Mouse (Mus musculus): Measurements from ENCODE around the gene Hnrnpl. TPM values are rescaled to one million over a fixed set of nuclear protein-coding genes. Genes with fewer than 3 reads are reported as not detected.

Gene Hnrnpl
- polyA plus RNA-seq, 2 experiments: 83.1 to 138 TPM

- Histone ChIP-seq H3K27me3 (ENCODE audit: control insufficient read depth, insufficient read depth, low read length) (no peaks in the 10 kb centered on the region), H3K4me3 (ENCODE audit: insufficient read depth in 1 of 2, low read depth in 2 of 2, low read length in 2 of 2) (peak overlapping the region; percentile 67 to 77), H3K4me1 (replicated peaks; ENCODE audit: control insufficient read depth in 2 of 2, insufficient read depth in 2 of 2, low read length in 1 of 2) (peaks cover 24 to 31% of the 10 kb centered on the region in 2 experiments), H3K9me3 (ENCODE audit: control insufficient read depth, low read length) (no peaks in the 10 kb centered on the region), H3K9ac (replicated peaks) (peak overlapping the region; percentile 76), H3K4me2 (ENCODE audit: low read depth) (peak overlapping the region; percentile 96), H3K27ac (peak overlapping the region; percentile 80), H3K36me3 (replicated peaks; ENCODE audit: control insufficient read depth, insufficient read depth, low read depth) (peaks cover 21% of the 10 kb centered on the region)
- DNase-seq (ENCODE audit: low read depth in 3 of 3, low spot score in 3 of 3) (peak; percentile 74 to 78 (median 75)), ATAC-seq (ENCODE audit: insufficient read depth) (peak; percentile 60)
- TF ChIP-seq CTCF (IDR thresholded peaks at IDR 0.05; ENCODE audit: low read depth) (no peak), EP300 (IDR thresholded peaks at IDR 0.05; ENCODE audit: low read depth) (no peak; the same call in 1 of the 2 replicates)
- under 1% methylated on average over 28 of the region's 32 CpGs for WGBS (ENCODE audit: insufficient replicate concordance)
These were observed 634 bp downstream of the Hnrnpl start for GRCm38 (mm10) chr7:28808957-28809393.

GRCm38 (mm10) chr7:28809401-28810089 lies 1.2 kb downstream of the Hnrnpl start:
- DNase-seq (ENCODE audit: low read depth in 3 of 3, low spot score in 3 of 3) (peak in 1 of 3 experiments; percentile 59), ATAC-seq (ENCODE audit: insufficient read depth) (peak; percentile 40; the same call in 1 of the 2 replicates)

GRCm38 (mm10) chr7:28810107-28811066 lies 2.0 kb downstream of the Hnrnpl start:
- H3K4me1 ChIP-seq (replicated peaks; ENCODE audit: control insufficient read depth in 2 of 2, insufficient read depth in 2 of 2, low read length in 1 of 2): peaks cover 23 to 28% of the 10 kb centered on the region in 2 experiments
- peak overlapping the region; percentile 86 for H3K9ac ChIP-seq (replicated peaks)
- ATAC-seq (ENCODE audit: insufficient read depth) (peak; percentile 86), DNase-seq (ENCODE audit: low read depth in 3 of 3, low spot score in 3 of 3) (peak; percentile 99)
- no peaks in the 10 kb centered on the region for H3K9me3 ChIP-seq (ENCODE audit: control insufficient read depth, low read length)
- H3K4me2 ChIP-seq (ENCODE audit: low read depth): peak overlapping the region; percentile 99
- WGBS (ENCODE audit: insufficient replicate concordance): under 1% methylated on average over 70 of the region's 70 CpGs
- peaks cover 36% of the 10 kb centered on the region for H3K36me3 ChIP-seq (replicated peaks; ENCODE audit: control insufficient read depth, insufficient read depth, low read depth)
- H3K27ac ChIP-seq: peak overlapping the region; percentile 80
- peak overlapping the region; percentile 90 to 96 for H3K4me3 ChIP-seq (ENCODE audit: insufficient read depth in 1 of 2, low read depth in 2 of 2, low read length in 2 of 2)
- TF ChIP-seq EP300 (IDR thresholded peaks at IDR 0.05; ENCODE audit: low read depth) (peak; percentile 53), CTCF (IDR thresholded peaks at IDR 0.05; ENCODE audit: low read depth) (peak; percentile 58)
- no peaks in the 10 kb centered on the region for H3K27me3 ChIP-seq (ENCODE audit: control insufficient read depth, insufficient read depth, low read length)

More at GRCm38 (mm10) chr7:28809401-28810089, 1.2 kb downstream of the Hnrnpl start:
- H3K27ac ChIP-seq: peak overlapping the region; percentile 80
- peak overlapping the region; percentile 76 for H3K9ac ChIP-seq (replicated peaks)
- H3K4me3 ChIP-seq (ENCODE audit: insufficient read depth in 1 of 2, low read depth in 2 of 2, low read length in 2 of 2): peak overlapping the region; percentile 67 to 77
- TF ChIP-seq CTCF (IDR thresholded peaks at IDR 0.05; ENCODE audit: low read depth): 0 out of 2 replicates have a peak, but pooled peaks have one; percentile 20
- TF ChIP-seq EP300 (IDR thresholded peaks at IDR 0.05; ENCODE audit: low read depth): no peak; the same call in 1 of the 2 replicates
- under 1% methylated on average over 35 of the region's 35 CpGs for WGBS (ENCODE audit: insufficient replicate concordance)
- no peaks in the 10 kb centered on the region for H3K27me3 ChIP-seq (ENCODE audit: control insufficient read depth, insufficient read depth, low read length)
- H3K9me3 ChIP-seq (ENCODE audit: control insufficient read depth, low read length): no peaks in the 10 kb centered on the region
- H3K4me1 ChIP-seq (replicated peaks; ENCODE audit: control insufficient read depth in 2 of 2, insufficient read depth in 2 of 2, low read length in 1 of 2): peaks cover 23 to 28% of the 10 kb centered on the region in 2 experiments
- H3K36me3 ChIP-seq (replicated peaks; ENCODE audit: control insufficient read depth, insufficient read depth, low read depth): peaks cover 27% of the 10 kb centered on the region
- H3K4me2 ChIP-seq (ENCODE audit: low read depth): peak overlapping the region; percentile 96

DNA sequence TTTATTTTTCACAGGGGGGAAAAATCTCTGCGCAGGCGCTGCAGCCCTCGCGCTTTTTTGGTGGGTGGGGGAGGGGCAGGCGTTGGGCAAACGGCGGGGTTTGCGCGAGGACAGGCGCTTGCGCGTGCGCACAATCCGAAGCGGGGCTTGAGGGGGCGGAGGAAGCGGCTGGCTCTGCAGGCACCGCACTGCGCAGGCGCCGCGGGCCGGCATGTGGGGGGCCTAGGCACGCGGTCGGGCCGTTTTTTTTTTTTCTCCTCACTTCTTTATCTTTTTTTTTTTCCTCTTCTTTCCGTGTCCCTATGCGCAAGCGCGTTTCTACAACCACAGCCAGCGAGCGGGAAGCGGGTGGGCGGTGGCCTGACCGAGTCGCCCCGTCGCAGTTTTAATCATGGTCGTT lies 2.9 kb downstream of the Hnrnpl start:
- peaks cover 44% of the 10 kb centered on the region for H3K36me3 ChIP-seq (replicated peaks; ENCODE audit: control insufficient read depth, insufficient read depth, low read depth)
- H3K27me3 ChIP-seq (ENCODE audit: control insufficient read depth, insufficient read depth, low read length): no peaks in the 10 kb centered on the region
- H3K4me3 ChIP-seq (ENCODE audit: insufficient read depth in 1 of 2, low read depth in 2 of 2, low read length in 2 of 2): peak overlapping the region; percentile 90 to 96
- DNase-seq (ENCODE audit: low read depth in 3 of 3, low spot score in 3 of 3): peak; percentile 80 to 87 (median 86)
- TF ChIP-seq CTCF (IDR thresholded peaks at IDR 0.05; ENCODE audit: low read depth): no peak
- peak; percentile 40 for TF ChIP-seq EP300 (IDR thresholded peaks at IDR 0.05; ENCODE audit: low read depth)
- H3K4me1 ChIP-seq (replicated peaks; ENCODE audit: control insufficient read depth in 2 of 2, insufficient read depth in 2 of 2, low read length in 1 of 2): peaks cover 23 to 28% of the 10 kb centered on the region in 2 experiments
- under 1% methylated on average over 40 of the region's 40 CpGs for WGBS (ENCODE audit: insufficient replicate concordance)
- ATAC-seq (ENCODE audit: insufficient read depth): peak; percentile 48
- peak overlapping the region; percentile 99 for H3K4me2 ChIP-seq (ENCODE audit: low read depth)
- no peaks in the 10 kb centered on the region for H3K9me3 ChIP-seq (ENCODE audit: control insufficient read depth, low read length)
- peak overlapping the region; percentile 79 for H3K27ac ChIP-seq
- H3K9ac ChIP-seq (replicated peaks): peak overlapping the region; percentile 86
